Mouse (Mus musculus) stomach, embryonic 14.5 days (tissue): ENCODE data around the gene Lrrn4cl. TPM values are rescaled to one million over a fixed set of nuclear protein-coding genes. Genes with fewer than 3 reads are reported as not detected.
"Not testable (repeated sequence)": the region's sequence is repeated elsewhere in the genome, so short reads cannot be mapped to it uniquely, and the experiment has no call there.

Experiments used
- ATAC-seq: fragments of 200-750 bp; cut with Nextera tagmentation; 2 replicates; pipeline ENCODE4 v1.8.0; 2017; ENCODE audit warnings: low read depth, moderate TSS enrichment; ENCODE audit not compliant: insufficient number of reproducible peaks, insufficient read depth, low FRiP score
- H3K27ac ChIP-seq: fragments of 300-500 bp; sonication (generic); 2 replicates; pipeline ENCODE4 v1.5.1; 2014; ENCODE audit warnings: mild to moderate bottlenecking, low read length, moderate library complexity, mixed read lengths
- H3K27me3 ChIP-seq: fragments of 300-500 bp; sonication (generic); 2 replicates; pipeline ENCODE4 v1.6.1; 2014; ENCODE audit warnings: low read length, control low read depth, mixed read lengths; ENCODE audit not compliant: control insufficient read depth, insufficient read depth
- H3K36me3 ChIP-seq: fragments of 300-500 bp; sonication (generic); 2 replicates; pipeline ENCODE4 v1.6.1; 2014; ENCODE audit warnings: mild to moderate bottlenecking, control low read depth, low read length, moderate library complexity, mixed read lengths; ENCODE audit not compliant: control insufficient read depth, insufficient read depth
- H3K4me1 ChIP-seq: fragments of 300-500 bp; sonication (generic); 2 replicates; pipeline ENCODE4 v1.6.1; 2014; ENCODE audit warnings: low read length, control low read depth, mixed read lengths; ENCODE audit not compliant: control insufficient read depth, insufficient read depth
- H3K4me2 ChIP-seq: fragments of 300-500 bp; sonication (generic); replicated peaks from 2 replicates; pipeline ENCODE4 v1.6.1; 2014; ENCODE audit warnings: low read depth, low read length, control low read depth
- H3K4me3 ChIP-seq: fragments of 300-500 bp; sonication (generic); 2 replicates; pipeline ENCODE4 v1.5.1; 2014; ENCODE audit warnings: low read depth, low read length, control low read depth
- H3K9ac ChIP-seq: fragments of 300-500 bp; sonication (generic); replicated peaks from 2 replicates; pipeline ENCODE4 v1.6.1; 2014; ENCODE audit warnings: low read depth, mild to moderate bottlenecking, control low read depth, low read length, moderate library complexity, mixed read lengths
- H3K9me3 ChIP-seq: fragments of 300-500 bp; sonication (generic); 2 replicates; pipeline ENCODE4 v1.6.1; 2016; ENCODE audit warnings: low read depth, low read length, control low read depth; ENCODE audit not compliant: control insufficient read depth
- WGBS: fragments of 180-500 bp; shearing (Covaris S2); extraction: QIAGEN DNeasy Blood & Tissue Kit; methylation state at CpG from one replicate; pipeline ENCODE4 v1.1.7; 2014; 5-methylcytosine and 5-hydroxymethylcytosine counted together
- polyA plus RNA-seq: library from polyadenylated mRNA; unstranded; fragments of >200 nt; fragmentation: Nextera tagmentation; extraction: Ambion mirVana; gene quantifications from 2 replicates; pipeline ENCODE4 v1.2.1, GENCODE M21; 2014

Lrrn4cl gene
- polyA plus RNA-seq, 1 experiment from 2014 or later = 1.6 TPM

DNA sequence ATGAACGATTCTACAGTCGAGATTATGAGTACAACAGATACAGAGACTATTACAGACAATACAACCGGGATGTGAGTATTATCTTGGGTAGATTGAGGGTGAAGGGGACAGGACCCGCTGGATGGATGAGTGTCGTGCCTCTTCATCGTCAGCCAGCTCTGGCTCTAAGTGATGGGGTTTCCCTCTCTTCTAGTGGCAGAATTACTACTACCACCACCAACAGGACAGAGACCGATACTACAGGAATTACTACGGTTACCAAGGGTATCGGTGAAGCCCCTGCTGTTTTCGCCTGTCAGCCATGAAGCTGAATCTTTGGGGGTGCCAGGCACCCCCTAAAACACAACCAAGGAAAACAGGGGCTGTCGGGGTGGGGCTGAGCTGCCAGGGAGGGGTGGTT, 19.3 kb upstream of the Lrrn4cl start:
- no peak overlapping the region for H3K9ac ChIP-seq

DNA sequence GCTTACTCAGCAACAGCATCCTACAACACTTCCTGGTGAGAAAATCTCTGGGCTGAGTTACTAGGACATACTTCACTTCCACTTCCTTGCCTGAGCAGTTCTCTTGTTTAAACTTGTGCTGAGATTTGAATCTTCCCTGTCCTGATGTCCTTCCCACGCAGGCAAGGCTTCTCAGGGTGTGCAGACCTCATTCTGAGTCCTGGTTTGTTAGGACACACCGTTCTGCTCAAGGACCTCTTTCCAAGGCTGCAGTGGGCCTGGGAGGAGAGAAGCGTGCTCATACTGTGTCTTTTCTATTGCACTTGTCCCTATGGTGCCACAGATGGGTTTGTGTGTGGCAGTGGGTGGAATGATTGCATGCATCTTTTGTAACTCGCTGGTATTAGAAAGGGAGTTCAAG, 17.6 kb upstream of the Lrrn4cl start:
- Histone ChIP-seq H3K4me2 (no peak overlapping the region), H3K27me3 (no peaks in the 10 kb centered on the region), H3K36me3 (peaks cover 72% of the 10 kb centered on the region), H3K4me3 (no peak overlapping the region), H3K9ac (no peak overlapping the region), H3K27ac (no peak overlapping the region), H3K4me1 (no peaks in the 10 kb centered on the region), H3K9me3 (no peaks in the 10 kb centered on the region)
- WGBS = 87% methylated on average over 4 of the region's 4 CpGs
- no peak for ATAC-seq

More for the DNA sequence above, 19.3 kb upstream of the Lrrn4cl start:
- H3K4me3 ChIP-seq = no peak overlapping the region
- ATAC-seq = no peak
- 83% methylated on average over 11 of the region's 11 CpGs for WGBS
- H3K4me1 ChIP-seq = no peaks in the 10 kb centered on the region
- no peaks in the 10 kb centered on the region for H3K9me3 ChIP-seq
- no peaks in the 10 kb centered on the region for H3K27me3 ChIP-seq
- H3K4me2 ChIP-seq = no peak overlapping the region
- H3K36me3 ChIP-seq = peaks cover 89% of the 10 kb centered on the region
- no peak overlapping the region for H3K27ac ChIP-seq

DNA sequence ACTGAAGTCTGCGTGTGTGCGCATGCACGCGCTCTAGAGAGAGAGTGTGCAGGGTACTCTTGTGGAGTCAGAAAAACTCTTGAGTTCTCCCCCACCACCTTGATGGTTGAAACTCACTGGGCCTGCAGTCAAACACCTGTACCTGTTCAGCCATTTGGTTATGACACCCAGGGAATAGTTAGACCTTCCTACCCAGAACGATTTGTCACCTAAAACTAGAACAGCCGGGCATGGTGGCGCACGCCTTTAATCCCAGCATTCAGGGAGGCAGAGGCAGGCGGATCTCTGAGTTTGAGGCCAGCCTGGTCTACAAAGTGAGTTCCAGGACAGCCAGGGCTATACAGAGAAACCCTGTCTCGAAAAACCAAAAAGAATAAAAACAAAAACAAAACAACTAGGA, 14.2 kb upstream of the Lrrn4cl start:
- not testable (repeated sequence) for H3K9me3 ChIP-seq, H3K27me3 ChIP-seq, ATAC-seq, H3K4me2 ChIP-seq, H3K9ac ChIP-seq, H3K4me3 ChIP-seq
- Histone ChIP-seq H3K27ac (0 out of 2 replicates have a peak overlapping the region, but pooled peaks have one; percentile 21), H3K4me1 (peaks cover 15% of the 10 kb centered on the region), H3K36me3 (peaks cover 39% of the 10 kb centered on the region)
- WGBS = 95% methylated on average over 10 of the region's 10 CpGs

DNA sequence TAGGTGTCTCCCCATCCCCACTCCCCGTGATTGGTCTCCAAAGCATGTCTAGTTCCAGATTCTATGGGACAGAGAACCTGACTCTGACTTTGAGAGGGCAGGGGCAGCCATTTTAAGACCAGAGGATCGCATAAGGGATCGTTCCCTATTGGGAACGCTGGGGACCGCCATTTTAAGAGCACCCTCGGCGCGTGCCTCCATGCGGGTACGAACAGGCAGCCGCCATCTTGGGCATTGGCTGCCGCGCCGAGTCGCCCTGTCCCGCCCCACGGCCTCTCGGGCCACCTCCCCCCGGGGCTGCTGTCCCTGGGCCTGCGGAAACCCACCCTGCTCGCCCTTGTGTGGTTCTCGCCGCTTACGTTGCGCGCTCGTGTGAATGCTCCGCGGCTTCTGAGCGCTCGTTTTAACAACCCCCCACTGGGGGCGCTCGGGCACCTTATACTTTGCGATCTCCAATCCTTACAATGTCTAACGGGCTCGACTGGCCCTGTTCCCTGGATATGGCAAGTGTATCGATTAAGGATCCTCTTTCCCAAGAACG, 13.2 kb upstream of the Lrrn4cl start, which contains the start of gene Bscl2:
Gene Bscl2, plus strand, starts transcription at position 217 of the 541 bp plus-strand sequence.
- under 1% methylated on average over 38 of the region's 38 CpGs for WGBS
- Histone ChIP-seq H3K4me3 (peak within 1 kb of the TSS; percentile 54), H3K4me1 (peaks cover 15% of the 10 kb centered on the region), H3K27me3 (no peaks in the 10 kb centered on the region), H3K36me3 (peaks cover 30% of the 10 kb centered on the region), H3K9me3 (no peaks in the 10 kb centered on the region), H3K4me2 (peak within 1 kb of the TSS; percentile 82), H3K27ac (peak within 1 kb of the TSS; percentile 97), H3K9ac (peak within 1 kb of the TSS; percentile 60)
- peak; percentile 78 for ATAC-seq

DNA sequence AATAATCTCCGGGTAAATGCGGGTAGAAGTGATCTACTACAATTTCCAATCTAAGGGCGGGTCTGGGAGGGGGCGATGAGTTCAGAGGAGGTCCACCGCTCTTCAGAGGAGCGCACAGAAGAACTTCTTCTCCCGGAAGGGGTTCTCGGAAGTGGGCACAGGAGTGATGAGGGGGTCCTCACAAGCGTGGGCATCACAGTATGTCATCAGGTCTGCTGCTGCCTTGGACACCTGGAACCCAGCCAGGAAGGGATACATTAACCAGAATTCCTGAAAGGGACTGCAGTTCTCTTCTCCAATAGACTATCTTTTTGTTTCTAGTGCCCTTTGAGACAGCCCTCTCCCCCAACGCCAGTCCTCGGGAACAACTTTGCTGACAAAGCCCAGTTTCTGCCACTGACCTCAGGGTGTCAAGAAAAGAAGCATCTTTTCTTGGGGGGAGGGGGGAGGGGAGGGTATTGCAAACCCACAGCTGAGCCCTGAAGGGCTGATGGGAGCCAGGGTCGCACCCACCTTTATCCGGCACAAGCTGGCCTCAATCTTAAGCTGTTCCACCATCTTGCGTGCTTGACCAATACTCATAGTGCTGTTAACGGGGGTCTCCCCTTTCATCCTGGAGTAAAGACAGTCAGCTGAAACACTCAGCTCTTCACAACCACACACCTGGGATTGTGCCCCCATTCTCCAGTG, 12.4 kb upstream of the Lrrn4cl start:
- Histone ChIP-seq H3K4me2 (peak overlapping the region; percentile 82), H3K4me1 (peaks cover 15% of the 10 kb centered on the region), H3K27me3 (no peaks in the 10 kb centered on the region), H3K9me3 (no peaks in the 10 kb centered on the region), H3K36me3 (peaks cover 27% of the 10 kb centered on the region), H3K27ac (peak overlapping the region; percentile 97), H3K9ac (peak overlapping the region; percentile 60), H3K4me3 (peak overlapping the region; percentile 54)
- 20% methylated on average over 15 of the region's 15 CpGs for WGBS
- ATAC-seq = no peak

DNA sequence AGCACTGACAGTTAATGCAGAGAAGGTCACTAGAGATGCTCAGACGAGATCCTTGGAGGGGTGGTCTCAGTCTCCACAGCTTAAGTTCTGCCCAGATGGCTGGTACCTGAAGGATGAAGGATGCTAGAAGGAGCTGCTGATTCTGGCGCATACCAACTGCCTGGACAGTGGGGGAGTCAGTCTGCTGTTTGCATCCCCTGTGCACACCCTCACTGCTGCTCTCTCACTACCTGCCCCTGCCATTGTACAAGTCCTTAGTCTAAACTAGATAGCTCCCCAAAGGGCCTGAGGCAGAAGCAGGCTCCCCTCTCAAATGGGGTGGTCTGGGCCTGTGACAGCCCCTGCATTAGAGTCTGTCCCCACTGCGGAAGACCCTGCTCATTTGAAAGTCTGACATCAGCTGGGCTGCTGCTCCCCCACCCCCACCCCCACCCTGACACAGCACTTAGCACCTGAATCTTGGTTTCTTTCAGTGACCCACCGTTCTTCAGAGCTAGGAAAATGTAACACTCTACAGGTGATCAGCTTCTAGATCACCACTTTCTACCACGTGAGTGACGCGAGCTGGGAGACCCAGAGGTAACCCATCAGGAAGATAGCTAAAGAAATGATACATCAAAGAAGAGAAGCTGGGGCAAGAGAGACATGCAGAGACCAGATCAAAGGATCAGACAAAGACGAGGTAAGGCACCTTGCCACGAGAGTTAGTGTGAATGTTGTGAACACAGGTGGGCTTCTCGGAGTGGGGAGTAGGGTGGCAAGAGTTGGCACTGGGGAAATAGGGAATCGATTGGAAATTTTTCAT, 11.3 kb upstream of the Lrrn4cl start, which contains the start of gene Gng3:
Gene Gng3, minus strand, starts transcription at position 92 of the 805 bp plus-strand sequence.
- Histone ChIP-seq H3K4me1 (peaks cover 15% of the 10 kb centered on the region), H3K27me3 (no peaks in the 10 kb centered on the region), H3K9me3 (no peaks in the 10 kb centered on the region), H3K9ac (peak within 1 kb of the TSS; percentile 60), H3K4me2 (peak within 1 kb of the TSS; percentile 83), H3K36me3 (peaks cover 15% of the 10 kb centered on the region), H3K4me3 (peak within 1 kb of the TSS; percentile 54), H3K27ac (peak within 1 kb of the TSS; percentile 97)
- ATAC-seq = no peak
- 56% methylated on average over 11 of the region's 11 CpGs for WGBS

DNA sequence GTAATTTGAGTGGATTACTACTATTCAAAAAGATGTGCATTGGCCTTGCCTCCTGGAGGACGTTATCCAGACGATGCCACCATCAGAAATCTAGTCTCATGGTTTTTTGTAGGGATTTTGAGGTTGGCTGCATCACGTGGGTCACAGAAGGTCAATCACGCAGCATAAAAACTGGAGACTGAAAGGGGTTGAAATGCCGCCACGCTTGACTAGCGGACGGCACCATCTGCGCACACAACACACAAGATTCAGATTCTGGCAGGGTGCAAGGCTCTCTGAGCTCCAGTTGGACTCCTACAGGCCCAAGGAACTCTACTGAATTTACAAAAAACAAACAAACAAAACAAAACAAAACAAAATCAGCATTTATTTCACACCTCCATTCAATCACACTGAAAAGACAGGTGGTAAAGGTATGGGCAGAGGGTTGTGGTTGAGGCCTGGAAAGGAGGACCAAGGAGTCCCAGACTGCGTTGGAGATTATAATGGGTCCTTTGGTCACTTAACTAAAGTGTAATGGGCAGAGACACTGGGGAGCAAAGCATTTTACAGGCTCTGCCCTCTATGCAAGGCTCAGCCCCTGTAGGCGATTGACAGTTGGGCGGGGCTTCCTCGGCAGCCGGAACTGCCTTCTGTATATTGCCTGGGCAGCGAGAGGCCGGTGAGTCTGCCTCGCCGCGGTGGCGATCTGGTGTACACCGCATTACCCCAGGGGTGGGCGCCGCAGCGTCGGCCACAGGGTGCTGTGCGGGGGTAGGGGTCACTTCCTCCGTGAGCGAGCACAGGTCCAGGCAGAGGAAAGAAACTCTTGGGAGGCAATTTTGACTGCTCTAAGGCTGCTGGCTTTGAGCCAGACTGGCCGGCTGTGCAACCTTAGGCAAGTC, 10.4 kb upstream of the Lrrn4cl start:
- H3K36me3 ChIP-seq = peaks cover 8% of the 10 kb centered on the region
- H3K9ac ChIP-seq = peak overlapping the region; percentile 46; the same call in 1 of the 2 replicates
- H3K9me3 ChIP-seq = no peaks in the 10 kb centered on the region
- ATAC-seq = peak; percentile 44
- WGBS = 24% methylated on average over 29 of the region's 29 CpGs
- H3K4me2 ChIP-seq = peak overlapping the region; percentile 83
- no peaks in the 10 kb centered on the region for H3K27me3 ChIP-seq
- peak overlapping the region; percentile 38 for H3K4me3 ChIP-seq
- peaks cover 15% of the 10 kb centered on the region for H3K4me1 ChIP-seq
- H3K27ac ChIP-seq = 0 out of 2 replicates have a peak overlapping the region, but pooled peaks have one; percentile 48
